Mouse (Mus musculus) midbrain, embryonic 12.5 days (tissue): ENCODE data around the gene Scrt2. TPM values are rescaled to one million over a fixed set of nuclear protein-coding genes. Genes with fewer than 3 reads are reported as not detected.

Source experiments
- ATAC-seq: fragments of 200-750 bp; cut with Nextera tagmentation; 2 replicates; pipeline ENCODE4 v1.8.0; 2017; ENCODE audit warnings: low read depth, moderate TSS enrichment, moderate library complexity; ENCODE audit not compliant: low FRiP score
- H3K27ac ChIP-seq: fragments of 300-500 bp; sonication (generic); replicated peaks from 2 replicates; pipeline ENCODE4 v1.5.1; 2016; ENCODE audit warnings: mild to moderate bottlenecking
- H3K27me3 ChIP-seq: fragments of 300-500 bp; sonication (generic); 2 replicates; pipeline ENCODE4 v1.6.1; 2016; ENCODE audit warnings: mild to moderate bottlenecking
- H3K36me3 ChIP-seq: fragments of 300-500 bp; sonication (generic); 2 replicates; pipeline ENCODE4 v1.6.1; 2016
- H3K4me1 ChIP-seq: fragments of 300-500 bp; sonication (generic); 2 replicates; pipeline ENCODE4 v1.6.1; 2016
- H3K4me2 ChIP-seq: fragments of 300-500 bp; sonication (generic); replicated peaks from 2 replicates; pipeline ENCODE4 v1.6.1; 2016; ENCODE audit warnings: mild to moderate bottlenecking, moderate library complexity
- H3K4me3 ChIP-seq: fragments of 300-500 bp; sonication (generic); 2 replicates; pipeline ENCODE4 v1.5.1; 2016; ENCODE audit warnings: mild to moderate bottlenecking
- H3K9ac ChIP-seq: fragments of 300-500 bp; sonication (generic); replicated peaks from 2 replicates; pipeline ENCODE4 v1.6.1; 2016; ENCODE audit warnings: mild to moderate bottlenecking, moderate library complexity
- H3K9me3 ChIP-seq: fragments of 300-500 bp; sonication (generic); 2 replicates; pipeline ENCODE4 v1.6.1; 2016; ENCODE audit warnings: mild to moderate bottlenecking
- WGBS: fragments of 180-500 bp; shearing (Covaris S2); methylation state at CpG from one replicate; pipeline ENCODE4 v1.1.7; 2016; 5-methylcytosine and 5-hydroxymethylcytosine counted together
- polyA plus RNA-seq: library from polyadenylated mRNA; unstranded; fragments of >200 nt; fragmentation: Nextera tagmentation; extraction: Ambion mirVana; gene quantifications from 2 replicates; pipeline ENCODE4 v1.2.1, GENCODE M21; 2016

Gene Scrt2
- 15.3 and 17.1 TPM in 2 replicates for polyA plus RNA-seq

DNA sequence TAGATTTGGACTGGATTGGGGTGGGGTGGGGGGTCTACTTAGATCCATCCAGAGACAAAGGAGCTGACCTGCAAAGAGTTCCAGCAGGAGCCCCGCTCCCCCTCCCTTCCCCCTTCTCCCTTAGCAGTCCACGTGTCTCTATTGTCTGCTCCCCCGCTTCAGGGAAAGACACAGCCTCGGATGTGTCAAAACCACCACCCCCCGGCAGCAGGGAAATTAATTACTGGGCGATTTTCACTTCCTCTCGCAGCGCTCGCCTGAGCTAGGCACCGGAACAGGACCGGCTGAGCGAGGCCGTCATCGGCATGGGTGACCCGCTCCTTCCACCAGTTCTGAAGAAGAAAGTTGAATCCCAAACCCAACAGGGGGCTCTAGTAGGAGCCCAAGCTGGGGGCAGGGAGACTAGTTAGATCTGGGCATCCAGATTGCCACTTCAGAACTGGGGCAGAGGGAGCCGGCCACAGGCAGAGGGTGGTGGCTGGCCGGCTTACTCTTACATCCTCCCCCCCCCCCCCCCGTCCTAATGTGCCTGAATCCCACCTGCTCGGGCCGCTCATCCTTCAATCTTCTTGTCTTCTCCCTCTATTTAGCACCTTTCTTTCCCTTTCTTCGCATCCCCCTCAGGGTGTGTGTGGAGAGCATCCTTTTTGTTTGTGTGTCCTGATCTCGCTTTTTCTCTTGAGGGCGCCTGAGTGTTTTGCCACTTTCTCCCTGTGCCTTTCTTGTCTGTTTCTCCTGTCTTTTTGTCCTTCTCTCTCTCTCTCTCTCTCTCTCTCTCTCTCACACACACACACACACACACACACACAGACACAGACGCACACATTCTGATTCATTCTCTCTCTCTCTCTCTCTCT, at the start of gene Scrt2:
Scrt2 (plus strand) TSS at position 845 of the 857 bp plus-strand sequence.
- Histone ChIP-seq H3K27me3 (peaks cover 44% of the 10 kb centered on the region), H3K4me3 (peak within 1 kb of the TSS; percentile 62), H3K4me1 (peaks cover 42% of the 10 kb centered on the region), H3K36me3 (no peaks in the 10 kb centered on the region), H3K27ac (peak within 1 kb of the TSS; percentile 95), H3K9ac (peak within 1 kb of the TSS; percentile 81), H3K9me3 (no peaks in the 10 kb centered on the region), H3K4me2 (peak within 1 kb of the TSS; percentile 75)
- peak; percentile 79 for ATAC-seq
- whole genome bisulfite sequencing = 0% methylated on average over 24 of the region's 24 CpGs

DNA sequence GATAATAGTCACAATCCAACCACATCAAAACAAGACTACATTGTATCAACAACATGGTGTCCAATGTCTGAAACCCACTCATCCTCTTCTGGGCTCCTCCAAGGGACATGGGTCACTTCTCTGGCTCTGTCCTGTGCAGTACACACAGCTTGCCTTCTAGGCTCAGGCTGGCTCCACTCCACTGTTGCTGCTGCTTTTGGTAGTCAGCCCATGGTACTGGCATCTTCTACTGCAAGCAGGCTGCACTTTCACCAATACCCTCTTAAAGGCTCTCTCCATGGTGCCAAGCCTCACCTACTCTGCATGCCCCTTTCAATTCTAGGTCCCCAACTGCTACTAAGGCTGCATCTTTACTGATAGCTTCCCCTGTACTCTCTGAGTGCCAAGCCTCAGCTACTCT, 41.2 kb upstream of the Scrt2 start:
- Histone ChIP-seq H3K9ac (no peak overlapping the region), H3K27me3 (peaks cover 15% of the 10 kb centered on the region), H3K4me3 (no peak overlapping the region), H3K4me1 (no peaks in the 10 kb centered on the region), H3K36me3 (no peaks in the 10 kb centered on the region), H3K27ac (no peak overlapping the region), H3K9me3 (no peaks in the 10 kb centered on the region), H3K4me2 (no peak overlapping the region)
- no peak for ATAC-seq

DNA sequence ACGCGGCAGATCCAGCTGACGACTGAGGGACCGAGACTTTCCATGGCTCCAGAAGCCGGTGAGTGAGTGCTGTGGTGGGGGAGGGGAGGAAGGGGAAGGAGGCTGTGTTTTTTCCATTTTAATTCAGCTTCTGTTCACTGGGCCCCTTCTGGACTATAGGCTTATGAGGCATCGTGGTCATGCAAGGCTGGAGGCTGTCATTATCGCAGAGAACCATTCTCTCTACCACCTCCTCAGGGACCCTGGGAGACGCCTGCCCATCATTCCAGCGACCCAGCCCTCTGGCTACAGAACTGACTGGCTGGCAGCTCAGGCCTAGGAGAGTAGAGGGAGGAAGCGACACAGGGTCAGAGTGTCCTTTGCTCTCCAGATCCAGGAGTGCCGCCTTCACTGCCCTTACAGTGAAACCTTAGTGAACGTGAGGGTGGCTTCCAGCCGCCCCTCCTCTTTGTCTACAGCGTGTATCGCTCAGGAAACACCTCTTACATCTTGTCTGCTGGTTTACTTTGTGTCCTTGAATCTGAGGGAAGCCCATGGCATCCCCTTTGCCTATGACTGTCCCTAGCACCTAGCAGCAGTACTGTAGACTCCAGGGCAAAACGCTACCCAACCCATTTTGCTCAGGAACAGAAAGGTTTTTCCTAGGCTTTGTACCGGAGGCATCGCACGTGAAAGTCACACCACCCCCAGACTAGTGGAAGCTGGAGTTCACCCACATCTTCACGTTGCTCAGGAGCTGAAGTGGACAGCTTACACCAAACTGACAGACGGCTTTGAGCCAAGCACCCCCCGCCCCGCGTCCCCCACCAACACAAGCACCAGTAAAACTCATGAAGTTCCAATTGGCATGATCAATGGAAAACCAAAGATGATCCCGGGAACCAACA, 34.0 kb upstream of the Scrt2 start:
- Histone ChIP-seq H3K4me2 (peak overlapping the region; percentile 87), H3K27ac (peak overlapping the region; percentile 94), H3K27me3 (peaks cover 37% of the 10 kb centered on the region), H3K4me1 (peaks cover 58% of the 10 kb centered on the region), H3K4me3 (peak overlapping the region; percentile 49; the same call in 1 of the 2 replicates), H3K9me3 (no peaks in the 10 kb centered on the region), H3K36me3 (no peaks in the 10 kb centered on the region), H3K9ac (peak overlapping the region; percentile 20; the same call in 1 of the 2 replicates)
- 2% methylated on average over 25 of the region's 25 CpGs for WGBS
- peak; percentile 72 for ATAC-seq

DNA sequence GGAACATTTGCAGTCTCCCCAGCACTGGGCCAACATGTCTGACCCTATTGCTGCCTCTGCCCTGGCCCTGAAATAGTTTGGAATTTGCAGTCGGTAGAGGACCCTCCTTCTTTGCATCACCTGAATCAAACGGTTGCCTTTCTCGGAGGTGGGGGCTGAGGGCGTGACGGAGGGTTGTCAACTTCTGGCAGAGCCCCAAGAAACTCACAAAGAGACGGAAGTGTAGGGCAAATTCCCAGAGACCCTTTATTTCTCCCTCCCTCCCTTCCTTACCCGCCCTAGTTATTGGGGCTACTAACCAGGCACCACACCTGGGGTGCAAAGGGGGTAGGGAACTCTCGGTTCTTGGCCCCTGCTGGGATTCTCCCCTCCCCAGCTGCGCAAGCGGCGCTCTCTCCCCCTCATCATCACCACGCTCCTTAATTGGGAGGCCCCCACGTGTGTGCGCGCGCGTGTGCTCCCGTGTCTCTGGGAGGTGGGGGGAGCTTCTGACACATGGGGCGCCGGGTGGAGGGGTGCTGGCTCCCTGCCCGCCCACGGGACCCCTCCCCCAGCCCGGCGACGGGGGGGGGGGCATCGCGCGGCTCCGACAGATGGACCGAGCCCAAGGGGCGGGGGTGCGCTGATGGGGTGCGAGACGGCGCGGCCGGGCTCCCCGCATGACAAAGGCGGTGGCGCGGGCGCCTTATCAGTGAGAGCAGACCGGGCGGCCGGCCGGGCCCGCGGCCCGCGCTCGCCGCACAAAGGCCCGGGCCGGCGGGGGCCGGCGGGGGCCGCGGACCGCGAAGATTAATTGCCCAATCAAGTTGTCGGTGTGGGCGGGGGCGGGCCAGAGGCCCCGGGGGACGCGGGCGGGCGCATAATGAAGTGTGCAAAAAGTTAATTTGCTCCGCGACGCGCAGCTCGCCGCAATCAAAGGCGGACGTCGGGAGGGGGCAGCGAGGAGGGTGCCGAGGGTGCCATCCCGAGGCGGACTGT, 33.0 kb upstream of the Scrt2 start:
- Histone ChIP-seq H3K9me3 (no peaks in the 10 kb centered on the region), H3K4me1 (peaks cover 58% of the 10 kb centered on the region), H3K27me3 (peaks cover 45% of the 10 kb centered on the region), H3K36me3 (no peaks in the 10 kb centered on the region), H3K4me3 (peak overlapping the region; percentile 49), H3K9ac (peak overlapping the region; percentile 80), H3K4me2 (peak overlapping the region; percentile 87), H3K27ac (peak overlapping the region; percentile 94)
- 1% methylated on average over 44 of the region's 82 CpGs for WGBS
- peak; percentile 68 for ATAC-seq

DNA sequence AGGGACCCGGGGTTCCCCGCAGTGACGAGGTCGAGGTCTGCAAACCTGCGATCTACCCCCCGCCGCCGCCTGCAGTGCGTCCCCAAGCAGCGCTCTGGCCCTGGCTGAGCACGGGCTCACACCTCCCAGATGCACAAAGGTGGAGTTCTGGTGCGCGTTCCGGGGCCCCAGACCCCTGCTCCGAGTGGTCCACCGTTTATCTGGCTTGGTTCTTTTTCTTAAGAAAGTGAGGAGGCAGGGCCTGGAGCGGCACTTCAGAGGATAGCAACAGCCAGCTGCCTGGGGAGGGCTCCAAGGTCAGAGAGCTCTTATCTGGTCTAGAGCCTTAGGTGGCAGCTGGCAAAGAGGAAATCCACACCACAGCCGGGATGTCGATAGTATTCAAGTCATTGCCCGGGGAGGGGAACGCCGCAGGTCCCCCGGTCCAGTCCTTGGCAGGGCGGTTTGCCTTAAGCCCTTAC, 32.3 kb upstream of the Scrt2 start:
- peak; percentile 45 for ATAC-seq
- Histone ChIP-seq H3K36me3 (no peaks in the 10 kb centered on the region), H3K9ac (peak overlapping the region; percentile 80), H3K9me3 (no peaks in the 10 kb centered on the region), H3K4me2 (peak overlapping the region; percentile 87), H3K27ac (peak overlapping the region; percentile 94), H3K4me3 (peak overlapping the region; percentile 49), H3K4me1 (peaks cover 58% of the 10 kb centered on the region), H3K27me3 (peaks cover 48% of the 10 kb centered on the region)
- WGBS = under 1% methylated on average over 24 of the region's 24 CpGs

DNA sequence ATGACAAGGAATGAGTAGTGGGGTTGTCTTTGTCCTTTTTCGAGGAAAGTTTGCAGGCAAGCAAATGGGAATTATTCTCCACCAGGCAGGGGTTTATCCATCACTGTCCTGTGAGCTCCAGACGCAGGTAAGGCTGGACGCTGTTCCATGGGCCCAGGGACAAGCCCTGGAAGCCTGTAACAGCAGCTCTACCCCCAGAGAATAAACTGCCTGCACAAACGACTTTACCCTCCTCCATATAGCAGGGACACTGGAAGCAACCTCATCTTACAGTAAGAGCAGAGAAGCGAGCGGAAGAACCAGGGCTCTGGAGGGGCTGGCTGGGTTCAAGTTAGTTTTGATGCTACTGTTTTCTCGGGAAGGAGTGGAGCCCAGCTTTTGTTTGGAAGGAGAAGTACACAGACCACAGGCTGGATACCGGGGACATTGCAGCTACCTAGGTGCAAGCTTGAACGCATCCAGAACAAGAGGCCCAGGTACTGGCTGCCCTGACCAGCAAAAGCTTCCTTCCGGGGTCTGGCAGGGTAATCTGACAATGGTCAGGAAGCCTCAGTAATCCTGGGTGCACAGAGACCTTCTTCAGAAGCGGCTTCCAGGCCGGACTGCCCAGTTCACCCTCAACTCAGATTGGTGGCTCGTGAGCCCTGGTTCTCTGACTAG, 31.6 kb upstream of the Scrt2 start:
- Histone ChIP-seq H3K27me3 (peaks cover 43% of the 10 kb centered on the region), H3K27ac (peak overlapping the region; percentile 94), H3K9me3 (no peaks in the 10 kb centered on the region), H3K9ac (peak overlapping the region; percentile 80; the same call in 1 of the 2 replicates), H3K4me3 (peak overlapping the region; percentile 49), H3K4me2 (peak overlapping the region; percentile 87), H3K36me3 (no peaks in the 10 kb centered on the region), H3K4me1 (peaks cover 58% of the 10 kb centered on the region)
- peak; percentile 3; the same call in 1 of the 2 replicates for ATAC-seq
- 9% methylated on average over 13 of the region's 13 CpGs for WGBS

DNA sequence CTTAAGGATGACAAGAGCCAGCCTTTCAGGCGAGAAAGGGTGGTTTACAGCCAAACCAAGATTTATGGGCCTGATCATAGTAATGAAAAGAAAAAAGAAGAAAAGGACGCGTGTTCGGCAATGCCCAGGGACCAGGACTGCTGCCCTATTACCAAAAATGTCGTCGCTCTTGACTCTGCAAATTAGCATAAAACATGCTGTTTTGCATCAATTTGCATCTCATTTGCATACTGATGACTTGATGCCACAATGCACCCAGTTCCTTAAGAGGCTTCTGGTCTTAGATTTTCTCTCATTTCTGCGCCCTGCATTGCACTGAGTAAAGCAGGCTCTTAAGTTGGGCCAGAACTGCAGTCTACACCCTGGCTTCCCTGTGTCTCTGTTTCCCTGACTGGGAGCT, 31.0 kb upstream of the Scrt2 start:
- H3K4me2 ChIP-seq = peak overlapping the region; percentile 87
- no peaks in the 10 kb centered on the region for H3K9me3 ChIP-seq
- peak; percentile 36 for ATAC-seq
- WGBS = 6% methylated on average over 7 of the region's 7 CpGs
- H3K4me1 ChIP-seq = peaks cover 58% of the 10 kb centered on the region
- H3K9ac ChIP-seq = peak overlapping the region; percentile 80; the same call in 1 of the 2 replicates
- no peaks in the 10 kb centered on the region for H3K36me3 ChIP-seq
- H3K4me3 ChIP-seq = peak overlapping the region; percentile 49; the same call in 1 of the 2 replicates
- peak overlapping the region; percentile 94 for H3K27ac ChIP-seq
- peaks cover 43% of the 10 kb centered on the region for H3K27me3 ChIP-seq

DNA sequence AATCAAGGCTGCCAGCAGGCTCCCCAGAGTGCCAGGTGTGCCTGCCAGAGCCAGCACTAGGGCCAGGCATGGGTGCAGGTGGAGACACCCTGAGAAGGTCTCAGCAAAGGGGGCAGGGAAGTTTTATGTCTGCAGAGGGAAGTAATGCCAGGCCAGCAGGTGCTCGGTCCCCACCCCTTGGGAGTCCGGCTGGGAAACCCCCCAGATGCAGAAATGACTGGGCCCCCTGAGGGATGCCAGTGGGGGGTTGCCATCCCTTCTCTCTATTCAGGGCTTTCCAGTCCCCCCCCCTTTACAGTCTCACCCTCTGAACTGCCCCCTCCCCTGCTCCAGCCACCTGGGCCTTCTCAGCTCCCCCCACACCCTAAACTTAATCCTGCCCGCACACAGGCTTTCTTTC, 29.3 kb upstream of the Scrt2 start:
- Histone ChIP-seq H3K27me3 (peaks cover 47% of the 10 kb centered on the region), H3K4me3 (no peak overlapping the region), H3K36me3 (no peaks in the 10 kb centered on the region), H3K9me3 (no peaks in the 10 kb centered on the region), H3K4me2 (no peak overlapping the region), H3K4me1 (peaks cover 65% of the 10 kb centered on the region), H3K9ac (no peak overlapping the region; the same call in 1 of the 2 replicates), H3K27ac (peak overlapping the region; percentile 50; the same call in 1 of the 2 replicates)
- WGBS = 48% methylated on average over 3 of the region's 3 CpGs
- no peak for ATAC-seq

DNA sequence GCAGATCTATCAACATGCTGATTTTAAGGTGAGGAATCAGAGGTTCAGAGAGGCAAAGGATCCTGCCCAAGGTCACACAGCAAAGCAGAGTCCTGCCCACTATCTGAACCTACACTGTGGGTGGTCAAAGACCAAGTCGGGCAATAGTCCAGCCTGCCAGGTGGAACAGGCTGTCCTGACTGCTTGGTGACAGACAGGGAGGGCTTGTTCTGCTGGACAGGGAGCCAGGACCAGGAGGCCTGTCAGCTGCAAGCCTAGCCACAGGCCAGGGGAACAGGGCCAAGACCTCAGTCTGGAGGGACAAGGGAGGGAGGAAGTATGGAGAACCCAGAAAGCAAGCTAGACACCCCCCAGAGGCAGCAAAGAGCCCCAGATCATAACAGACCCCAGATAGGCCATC, 25.9 kb upstream of the Scrt2 start:
- Histone ChIP-seq H3K4me2 (no peak overlapping the region), H3K27me3 (peaks cover 34% of the 10 kb centered on the region), H3K9ac (no peak overlapping the region), H3K36me3 (no peaks in the 10 kb centered on the region), H3K9me3 (no peaks in the 10 kb centered on the region), H3K4me1 (peaks cover 39% of the 10 kb centered on the region), H3K27ac (no peak overlapping the region), H3K4me3 (no peak overlapping the region)
- ATAC-seq = no peak
- WGBS = 79% methylated on average over 1 of the region's 1 CpGs

DNA sequence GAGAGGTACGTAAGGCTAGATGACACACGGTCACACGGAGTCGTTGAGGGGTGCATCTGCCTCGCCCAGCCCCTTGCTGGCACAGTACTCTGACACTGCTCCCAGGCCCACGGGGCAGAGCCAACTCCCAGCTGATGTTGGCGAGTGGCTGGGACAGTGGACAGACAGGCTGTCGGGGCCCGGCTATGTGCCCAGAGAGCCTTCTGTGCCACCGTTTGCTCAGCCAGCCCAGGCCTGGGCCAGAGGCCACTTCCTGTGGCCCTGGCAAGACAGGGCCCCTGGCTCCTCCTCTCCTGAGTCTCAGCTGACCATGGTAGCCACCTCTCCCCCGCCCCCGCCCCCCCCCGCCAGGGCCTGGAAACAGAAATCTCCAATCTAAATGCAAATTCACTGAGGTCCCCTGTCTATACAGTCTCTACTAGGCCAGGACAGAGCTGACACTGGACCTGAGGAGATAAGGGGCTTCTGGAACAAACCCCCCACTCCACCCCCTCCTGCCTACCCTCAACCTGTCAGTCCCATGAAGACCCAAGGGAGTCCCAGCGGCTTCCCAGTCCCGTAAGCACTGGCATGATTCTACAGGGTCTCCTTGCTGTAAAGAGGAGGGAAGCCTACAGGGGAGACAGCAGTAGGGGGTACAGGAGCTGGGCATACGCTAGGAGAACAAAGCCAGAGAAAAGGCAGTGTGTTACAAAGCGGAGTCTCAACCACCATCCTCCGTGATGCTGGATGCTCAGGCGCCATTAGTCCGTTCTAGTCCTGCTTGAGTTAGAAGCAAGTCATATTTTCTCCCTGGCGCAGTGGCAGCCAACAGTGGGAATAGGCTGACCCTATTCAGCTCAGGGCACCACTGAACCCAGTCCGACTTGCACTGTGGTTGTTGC, 24.7 kb upstream of the Scrt2 start:
- H3K9me3 ChIP-seq = no peaks in the 10 kb centered on the region
- peak overlapping the region; percentile 78 for H3K27ac ChIP-seq
- H3K27me3 ChIP-seq = peaks cover 28% of the 10 kb centered on the region
- H3K9ac ChIP-seq = peak overlapping the region; percentile 11; the same call in 1 of the 2 replicates
- no peak overlapping the region for H3K4me2 ChIP-seq
- ATAC-seq = peak; percentile 84
- WGBS = 63% methylated on average over 22 of the region's 22 CpGs
- H3K36me3 ChIP-seq = no peaks in the 10 kb centered on the region
- no peak overlapping the region for H3K4me3 ChIP-seq
- H3K4me1 ChIP-seq = peaks cover 33% of the 10 kb centered on the region
